Mouse (Mus musculus): ENCODE measurements at regions not wholly inside any gene's neighbourhood (a gene's known extent, or its start where the extent isn't known, plus 50 kb on each side); places are given as distances from the start of the nearest gene placed in this dataset.
A peak's percentile ranks its signal among the peaks of the same experiment; 100 is the strongest.

DNA sequence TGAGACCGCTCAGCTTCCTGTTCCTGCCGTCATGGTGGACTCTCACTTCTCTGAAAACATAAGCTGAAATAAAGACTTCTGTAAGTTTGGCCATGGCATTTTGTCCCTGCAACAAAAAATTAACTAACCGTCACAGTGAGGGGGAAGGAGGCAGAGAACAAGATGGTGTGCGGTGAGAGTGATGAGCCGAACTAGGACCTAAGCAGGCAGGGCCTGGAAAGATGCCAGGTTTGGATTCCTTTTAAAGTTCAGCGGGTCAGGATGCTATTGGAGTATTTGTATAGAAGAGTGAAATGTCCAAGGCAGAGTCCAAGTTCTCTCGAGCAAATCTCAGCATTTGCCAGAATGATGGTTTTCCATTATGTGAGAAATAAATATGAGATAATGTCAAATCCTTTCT, 312.3 kb downstream of the Gm49356 start:
- TF ChIP-seq CTCF (IDR thresholded peaks at IDR 0.05; ENCODE audit: borderline replicate concordance, extremely low read depth, insufficient read depth, insufficient read length) (no peak), POLR2A (IDR thresholded peaks at IDR 0.05; ENCODE audit: borderline replicate concordance, extremely low read depth, insufficient read depth, insufficient read length, poor library complexity, severe bottlenecking) (no peak)
- DNase-seq (ENCODE audit: low read depth): no peak

DNA sequence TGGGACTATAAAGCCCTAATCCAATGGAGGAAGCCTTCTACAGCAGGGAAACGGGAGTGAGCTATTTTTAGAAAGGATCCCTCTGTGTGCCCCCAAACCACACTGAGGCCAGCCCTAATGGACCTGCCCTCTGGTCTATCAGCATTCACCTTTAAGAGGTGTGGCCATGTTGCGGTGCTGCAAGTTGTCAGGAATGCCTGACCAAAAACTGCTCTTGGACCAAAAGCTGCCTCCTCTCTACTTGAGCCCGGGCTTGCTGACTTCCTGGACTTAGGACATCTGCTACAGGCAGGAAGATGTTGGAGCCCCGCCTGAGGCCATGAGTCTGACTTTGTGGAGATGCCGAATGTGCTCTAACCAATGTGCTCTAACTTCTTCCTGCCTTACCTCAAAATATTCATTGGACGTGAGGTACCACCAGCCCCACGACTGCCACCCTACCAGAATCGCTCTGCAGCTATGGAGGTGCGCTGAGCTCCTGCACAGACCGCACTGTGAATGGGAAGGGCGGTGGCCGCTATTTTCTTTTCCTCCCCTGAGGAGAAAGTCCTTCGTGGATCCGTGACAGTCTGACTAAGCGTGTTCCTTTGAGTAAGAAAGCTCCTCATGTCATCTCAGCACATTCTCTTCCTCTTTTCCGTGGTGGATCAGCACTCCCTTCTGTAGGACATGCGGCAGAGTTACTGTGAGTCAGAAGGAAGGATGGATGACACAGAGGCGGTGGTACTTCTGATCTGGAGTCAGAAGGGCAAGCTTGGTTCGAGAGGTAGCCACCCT, 313.0 kb downstream of the Gm49356 start:
- no peak for TF ChIP-seq POLR2A (IDR thresholded peaks at IDR 0.05; ENCODE audit: borderline replicate concordance, extremely low read depth, insufficient read depth, insufficient read length, poor library complexity, severe bottlenecking)
- no peak for TF ChIP-seq CTCF (IDR thresholded peaks at IDR 0.05; ENCODE audit: borderline replicate concordance, extremely low read depth, insufficient read depth, insufficient read length)
- no peak for DNase-seq (ENCODE audit: low read depth)

DNA sequence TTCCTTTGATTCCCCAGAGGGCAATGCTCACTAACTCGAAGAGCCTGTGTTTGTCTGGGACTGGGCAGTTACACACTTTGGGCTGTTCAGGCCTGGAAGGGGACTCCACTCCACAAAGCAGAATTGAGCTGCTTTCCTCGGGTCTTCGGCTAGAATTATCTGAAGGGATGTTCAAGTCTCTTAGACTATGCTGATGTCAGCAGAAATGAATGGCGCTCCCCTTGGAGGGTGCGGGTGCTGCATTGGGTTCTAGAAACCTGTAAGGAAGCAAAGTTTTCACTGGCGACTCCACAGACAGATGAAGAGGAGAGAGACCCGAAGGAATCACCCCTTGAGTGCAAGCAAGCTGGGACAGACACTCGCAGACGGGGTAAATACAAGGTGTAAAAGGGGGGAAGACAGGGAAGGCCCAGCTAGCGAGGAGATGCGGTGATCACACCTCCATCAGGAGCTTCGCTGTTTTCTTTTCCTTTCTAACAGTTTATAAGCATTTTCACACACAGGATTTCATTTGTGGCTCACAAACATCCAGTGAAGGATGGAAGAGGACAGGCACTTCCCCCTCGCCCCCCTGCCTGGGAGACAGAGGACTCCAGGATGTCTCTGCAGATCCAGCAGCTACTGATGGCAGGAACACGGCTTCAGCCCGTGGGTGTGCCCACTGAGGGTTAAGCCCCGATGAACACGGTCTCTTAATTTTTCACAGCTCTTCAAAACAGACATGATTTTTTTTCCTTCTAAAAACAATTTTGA, 314.2 kb downstream of the Gm49356 start:
- TF ChIP-seq CTCF (IDR thresholded peaks at IDR 0.05; ENCODE audit: borderline replicate concordance, extremely low read depth, insufficient read depth, insufficient read length) (no peak), POLR2A (IDR thresholded peaks at IDR 0.05; ENCODE audit: borderline replicate concordance, extremely low read depth, insufficient read depth, insufficient read length, poor library complexity, severe bottlenecking) (no peak)
- no peak for DNase-seq (ENCODE audit: low read depth)

DNA sequence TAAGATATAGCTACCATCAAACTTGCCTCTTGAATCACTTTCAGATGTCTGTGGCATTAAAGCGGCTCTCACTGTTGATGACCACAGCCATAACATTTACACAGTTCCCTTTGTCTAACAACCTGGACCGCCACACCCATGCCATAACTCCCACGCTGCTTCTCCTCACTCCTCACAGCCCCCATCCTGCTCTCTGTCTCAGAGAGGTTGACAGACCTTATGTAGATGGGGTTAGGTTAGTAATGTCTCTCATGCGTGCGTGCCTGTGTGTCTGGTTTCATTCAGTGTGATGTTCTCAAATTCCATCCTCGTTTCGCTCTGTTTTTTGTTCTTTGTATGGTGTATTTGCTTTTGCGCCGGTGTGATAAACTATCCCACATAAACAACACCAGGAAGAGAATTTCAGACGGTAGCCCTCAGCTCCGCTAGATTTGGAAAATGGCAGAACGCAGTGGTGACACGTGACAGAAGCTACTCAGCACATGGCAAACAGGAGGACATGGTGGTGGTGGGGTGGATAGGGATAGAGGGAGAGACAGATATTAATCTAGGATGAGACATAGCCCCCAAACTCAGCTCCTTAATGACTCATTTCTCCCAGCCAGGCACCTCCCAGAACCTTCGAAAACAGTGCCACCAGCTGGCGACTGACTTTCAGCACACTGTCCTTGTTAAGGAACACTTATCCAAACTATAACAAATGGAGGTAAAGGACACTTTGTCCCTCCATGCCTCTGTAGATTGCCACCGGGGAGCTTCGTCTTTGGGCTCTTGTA, 314.9 kb downstream of the Gm49356 start:
- TF ChIP-seq CTCF (IDR thresholded peaks at IDR 0.05; ENCODE audit: borderline replicate concordance, extremely low read depth, insufficient read depth, insufficient read length): peak; percentile 63
- no peak for TF ChIP-seq POLR2A (IDR thresholded peaks at IDR 0.05; ENCODE audit: borderline replicate concordance, extremely low read depth, insufficient read depth, insufficient read length, poor library complexity, severe bottlenecking)
- DNase-seq (ENCODE audit: low read depth): peak; percentile 76

DNA sequence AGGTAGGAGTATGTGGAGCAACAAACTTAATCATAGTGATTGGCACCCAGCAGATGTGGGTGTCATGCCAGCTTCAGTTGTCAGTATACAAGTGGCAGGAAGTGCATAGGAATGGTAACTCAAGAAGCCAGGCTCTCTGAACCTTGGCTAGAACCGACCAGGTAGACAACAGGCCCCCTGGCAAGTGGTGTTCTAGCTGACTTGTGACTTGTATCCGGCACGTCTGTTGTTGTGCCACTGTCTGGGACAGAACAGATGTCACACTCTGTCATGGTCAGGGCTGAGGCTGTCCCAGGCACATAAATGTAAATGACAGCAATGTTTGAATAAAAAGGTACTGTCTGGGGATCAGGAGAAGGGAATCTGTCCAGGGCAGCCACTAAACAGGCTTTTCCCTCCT, 316.0 kb downstream of the Gm49356 start:
- TF ChIP-seq POLR2A (IDR thresholded peaks at IDR 0.05; ENCODE audit: borderline replicate concordance, extremely low read depth, insufficient read depth, insufficient read length, poor library complexity, severe bottlenecking): no peak
- TF ChIP-seq CTCF (IDR thresholded peaks at IDR 0.05; ENCODE audit: borderline replicate concordance, extremely low read depth, insufficient read depth, insufficient read length): no peak
- DNase-seq (ENCODE audit: low read depth): no peak

DNA sequence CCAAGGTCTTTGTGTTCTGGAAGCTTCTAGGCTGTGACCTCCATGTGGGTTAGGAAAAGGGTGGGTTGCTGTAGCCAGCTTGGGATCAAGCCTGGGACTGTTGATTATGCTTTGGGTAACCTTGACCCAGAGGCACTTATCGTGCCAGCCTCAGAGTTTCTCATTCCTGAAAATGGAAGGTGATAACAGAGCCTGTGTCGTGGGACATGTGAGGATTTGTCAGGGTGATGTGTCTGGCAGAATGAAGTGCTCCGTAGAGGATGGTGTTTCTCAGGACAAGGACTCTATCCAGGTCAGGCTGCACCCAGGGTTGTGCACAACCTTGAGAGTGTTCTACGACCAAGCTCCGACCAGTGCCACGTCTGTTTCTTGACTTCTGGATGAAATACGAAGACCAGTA, 316.4 kb downstream of the Gm49356 start:
- TF ChIP-seq POLR2A (IDR thresholded peaks at IDR 0.05; ENCODE audit: borderline replicate concordance, extremely low read depth, insufficient read depth, insufficient read length, poor library complexity, severe bottlenecking) (no peak), CTCF (IDR thresholded peaks at IDR 0.05; ENCODE audit: borderline replicate concordance, extremely low read depth, insufficient read depth, insufficient read length) (no peak)
- DNase-seq (ENCODE audit: low read depth): no peak

DNA sequence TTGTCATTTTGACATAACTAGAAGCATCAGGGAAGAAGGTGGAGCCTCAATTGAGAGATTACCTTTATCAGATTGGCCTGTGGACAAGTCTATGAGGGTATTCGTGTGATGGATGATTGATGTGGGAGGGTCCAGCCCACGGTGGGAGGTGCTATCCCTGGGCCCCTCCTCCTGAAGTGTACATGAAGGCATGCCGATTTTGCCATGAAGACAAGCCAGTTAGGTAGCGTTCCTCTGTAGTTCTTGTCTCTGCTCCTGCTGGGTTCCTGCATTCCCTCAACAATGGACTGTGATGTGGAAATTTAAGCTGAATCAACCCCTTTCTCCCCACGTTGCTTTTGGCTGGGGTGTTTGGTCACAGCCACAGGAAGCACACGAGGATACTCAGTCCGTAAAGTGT, 317.5 kb downstream of the Gm49356 start:
- TF ChIP-seq POLR2A (IDR thresholded peaks at IDR 0.05; ENCODE audit: borderline replicate concordance, extremely low read depth, insufficient read depth, insufficient read length, poor library complexity, severe bottlenecking) (no peak), CTCF (IDR thresholded peaks at IDR 0.05; ENCODE audit: borderline replicate concordance, extremely low read depth, insufficient read depth, insufficient read length) (no peak)
- DNase-seq (ENCODE audit: low read depth): no peak

DNA sequence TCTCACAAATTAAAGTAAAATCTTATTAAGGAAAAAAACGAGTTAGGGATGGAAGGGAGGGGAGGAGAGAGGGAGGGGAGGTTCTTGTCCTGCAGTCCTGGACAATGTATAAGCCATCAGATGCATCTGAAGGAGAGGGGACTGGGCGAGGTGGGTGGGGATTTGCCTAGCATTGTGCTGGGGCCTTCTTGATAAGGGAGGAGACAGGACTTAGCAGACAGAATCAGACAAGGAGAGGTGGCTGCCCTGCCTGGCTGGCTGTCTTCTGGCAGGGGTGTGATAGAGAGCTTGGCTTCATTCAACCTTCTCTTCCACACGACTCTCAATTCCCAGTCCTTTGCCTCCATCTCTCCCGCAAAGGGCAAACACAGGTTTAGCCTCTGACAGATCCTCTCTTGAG, 318.9 kb downstream of the Gm49356 start:
- no peak for DNase-seq (ENCODE audit: low read depth)

DNA sequence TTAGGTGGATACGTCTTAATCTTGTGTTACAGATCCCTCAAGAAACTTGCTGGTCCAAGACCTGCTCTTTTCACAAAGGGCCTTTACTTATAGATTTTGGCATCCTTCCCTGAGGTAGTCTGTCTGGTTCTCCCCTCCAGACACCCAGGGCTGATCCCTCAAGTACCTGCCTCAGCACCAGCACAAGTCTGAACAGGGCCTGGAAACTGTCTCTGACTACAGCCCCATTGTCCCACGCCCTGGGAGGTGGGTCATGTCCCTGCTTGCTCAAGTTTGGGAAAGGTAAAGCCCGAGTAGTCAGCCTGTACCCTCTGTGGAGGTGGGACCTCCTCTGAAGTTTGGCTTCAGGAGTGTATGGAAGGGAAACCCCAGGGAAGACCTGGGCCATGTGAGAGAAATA, 323.3 kb downstream of the Gm49356 start:
- no peak for DNase-seq (ENCODE audit: low read depth)
- no peak for TF ChIP-seq CTCF (IDR thresholded peaks at IDR 0.05; ENCODE audit: borderline replicate concordance, extremely low read depth, insufficient read depth, insufficient read length)
- no peak for TF ChIP-seq POLR2A (IDR thresholded peaks at IDR 0.05; ENCODE audit: borderline replicate concordance, extremely low read depth, insufficient read depth, insufficient read length, poor library complexity, severe bottlenecking)

More for the DNA sequence above, 318.9 kb downstream of the Gm49356 start:
- TF ChIP-seq POLR2A (IDR thresholded peaks at IDR 0.05; ENCODE audit: borderline replicate concordance, extremely low read depth, insufficient read depth, insufficient read length, poor library complexity, severe bottlenecking) (no peak), CTCF (IDR thresholded peaks at IDR 0.05; ENCODE audit: borderline replicate concordance, extremely low read depth, insufficient read depth, insufficient read length) (no peak)

DNA sequence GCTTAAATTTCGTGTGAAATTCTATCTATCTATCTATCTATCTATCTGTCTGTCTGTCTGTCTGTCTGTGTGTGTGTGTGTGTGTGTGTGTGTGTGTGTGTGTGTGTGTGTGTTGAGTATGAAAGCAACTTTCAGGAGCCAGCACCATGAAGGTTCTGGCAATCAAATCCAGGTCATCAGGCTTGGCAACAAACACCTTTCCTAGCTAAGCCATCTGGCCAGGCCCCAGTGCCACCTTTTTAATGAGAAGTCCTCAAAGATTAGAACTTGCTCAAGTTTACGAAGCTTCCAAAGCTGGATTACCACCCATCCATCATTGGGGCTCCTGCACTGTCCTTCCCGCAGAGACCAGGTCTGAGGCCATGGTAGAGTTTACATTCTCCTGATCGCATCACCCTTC, 325.0 kb downstream of the Gm49356 start:
- no peak for DNase-seq (ENCODE audit: low read depth)
- TF ChIP-seq CTCF (IDR thresholded peaks at IDR 0.05; ENCODE audit: borderline replicate concordance, extremely low read depth, insufficient read depth, insufficient read length) (no peak), POLR2A (IDR thresholded peaks at IDR 0.05; ENCODE audit: borderline replicate concordance, extremely low read depth, insufficient read depth, insufficient read length, poor library complexity, severe bottlenecking) (no peak)

DNA sequence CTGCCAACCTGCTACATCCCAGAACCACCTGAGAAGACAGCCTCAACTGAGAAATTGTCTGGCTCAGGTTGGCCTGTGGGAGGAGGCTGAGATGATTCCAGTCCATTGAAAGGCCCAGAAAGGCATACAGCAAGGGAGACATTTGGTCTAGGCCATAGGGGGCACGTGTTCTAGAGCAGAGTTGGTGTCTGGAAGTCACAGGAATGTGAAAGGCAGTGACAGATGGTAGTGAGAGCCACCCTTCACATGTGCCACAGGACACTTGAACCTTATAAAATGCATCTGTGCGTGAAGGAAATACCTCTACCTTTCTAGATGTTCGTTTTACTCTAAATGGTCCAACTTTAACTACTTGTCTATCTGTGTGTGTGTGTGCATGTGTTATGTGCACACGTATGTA, 326.1 kb downstream of the Gm49356 start:
- TF ChIP-seq POLR2A (IDR thresholded peaks at IDR 0.05; ENCODE audit: borderline replicate concordance, extremely low read depth, insufficient read depth, insufficient read length, poor library complexity, severe bottlenecking) (no peak), CTCF (IDR thresholded peaks at IDR 0.05; ENCODE audit: borderline replicate concordance, extremely low read depth, insufficient read depth, insufficient read length) (no peak)
- DNase-seq (ENCODE audit: low read depth): no peak

Data from brain, embryonic 14.5 days (tissue).